Mouse (Mus musculus) neural tube, embryonic 14.5 days (tissue): ENCODE data around the gene Rhbdd1. TPM values are rescaled to one million over a fixed set of nuclear protein-coding genes. Genes with fewer than 3 reads are reported as not detected.

ENCODE experiments used
- ATAC-seq: fragments of 200-750 bp; cut with Nextera tagmentation; 2 replicates; pipeline ENCODE4 v1.8.0; 2017; ENCODE audit warnings: low read depth, mild to moderate bottlenecking, moderate TSS enrichment, moderate library complexity
- H3K27ac ChIP-seq: fragments of 300-500 bp; sonication (generic); 2 replicates; pipeline ENCODE4 v1.5.1; 2014; ENCODE audit warnings: low read depth, mild to moderate bottlenecking, control low read depth, low read length, moderate library complexity, mixed read lengths
- H3K27me3 ChIP-seq: fragments of 300-500 bp; sonication (generic); 2 replicates; pipeline ENCODE4 v1.6.1; 2014; ENCODE audit warnings: low read length; ENCODE audit not compliant: control insufficient read depth, insufficient read depth
- H3K36me3 ChIP-seq: fragments of 300-500 bp; sonication (generic); 2 replicates; pipeline ENCODE4 v1.6.1; 2014; ENCODE audit warnings: low read length, mixed read lengths; ENCODE audit not compliant: control insufficient read depth, insufficient read depth
- H3K4me1 ChIP-seq: fragments of 300-500 bp; sonication (generic); 2 replicates; pipeline ENCODE4 v1.6.1; 2014; ENCODE audit warnings: low read length; ENCODE audit not compliant: control insufficient read depth, insufficient read depth
- H3K4me2 ChIP-seq: fragments of 300-500 bp; sonication (generic); 2 replicates; pipeline ENCODE4 v1.6.1; 2014; ENCODE audit warnings: mild to moderate bottlenecking, low read depth, low read length, control low read depth
- H3K4me3 ChIP-seq: fragments of 300-500 bp; sonication (generic); 2 replicates; pipeline ENCODE4 v1.5.1; 2014; ENCODE audit warnings: low read depth, low read length, control low read depth, mixed read lengths
- H3K9ac ChIP-seq: fragments of 300-500 bp; sonication (generic); replicated peaks from 2 replicates; pipeline ENCODE4 v1.6.1; 2014; ENCODE audit warnings: low read depth, mild to moderate bottlenecking, control low read depth, low read length, mixed read lengths
- H3K9me3 ChIP-seq: fragments of 300-500 bp; sonication (generic); 2 replicates; pipeline ENCODE4 v1.6.1; 2016; ENCODE audit warnings: low read length; ENCODE audit not compliant: control insufficient read depth
- WGBS: fragments of 180-500 bp; shearing (Covaris S2); extraction: QIAGEN DNeasy Blood & Tissue Kit; methylation state at CpG from one replicate; pipeline ENCODE4 v1.1.7; 2014; 5-methylcytosine and 5-hydroxymethylcytosine counted together
- polyA plus RNA-seq: library from polyadenylated mRNA; unstranded; fragments of >200 nt; fragmentation: Nextera tagmentation; extraction: Ambion mirVana; gene quantifications from 2 replicates; pipeline ENCODE4 v1.2.1, GENCODE M21; 2014

The Rhbdd1 gene
- polyA plus RNA-seq, 1 experiment from 2014 or later, result 2.7 TPM

DNA sequence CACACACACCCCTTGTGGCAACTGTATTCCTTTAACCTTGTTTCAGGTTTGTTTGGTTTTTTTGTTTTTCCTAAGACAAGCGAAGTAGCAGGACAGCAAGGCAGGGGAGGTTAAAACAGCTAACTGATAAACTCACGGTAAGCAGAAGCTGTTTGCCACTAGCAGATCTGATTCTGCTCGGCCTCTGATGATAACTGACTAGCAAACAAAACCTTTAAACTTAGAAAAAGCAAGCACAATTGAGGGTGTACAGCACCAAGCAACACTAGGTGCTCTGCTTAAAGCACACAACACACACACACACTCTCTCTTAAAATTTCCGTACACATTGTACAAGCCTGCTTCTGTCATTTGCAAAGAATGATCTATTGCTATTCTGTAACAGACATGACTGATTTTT is 31.8 kb upstream of the Rhbdd1 start:
- no peak for ATAC-seq
- H3K4me1 ChIP-seq, result peaks cover 42% of the 10 kb centered on the region
- peak overlapping the region; percentile 93 for H3K27ac ChIP-seq
- peak overlapping the region; percentile 84 for H3K4me2 ChIP-seq
- H3K9me3 ChIP-seq, result no peaks in the 10 kb centered on the region
- WGBS, result 13% methylated on average over 4 of the region's 4 CpGs
- H3K36me3 ChIP-seq, result no peaks in the 10 kb centered on the region; the same call in 1 of the 2 replicates
- no peaks in the 10 kb centered on the region for H3K27me3 ChIP-seq
- H3K4me3 ChIP-seq, result peak overlapping the region; percentile 44
- peak overlapping the region; percentile 53 for H3K9ac ChIP-seq

DNA sequence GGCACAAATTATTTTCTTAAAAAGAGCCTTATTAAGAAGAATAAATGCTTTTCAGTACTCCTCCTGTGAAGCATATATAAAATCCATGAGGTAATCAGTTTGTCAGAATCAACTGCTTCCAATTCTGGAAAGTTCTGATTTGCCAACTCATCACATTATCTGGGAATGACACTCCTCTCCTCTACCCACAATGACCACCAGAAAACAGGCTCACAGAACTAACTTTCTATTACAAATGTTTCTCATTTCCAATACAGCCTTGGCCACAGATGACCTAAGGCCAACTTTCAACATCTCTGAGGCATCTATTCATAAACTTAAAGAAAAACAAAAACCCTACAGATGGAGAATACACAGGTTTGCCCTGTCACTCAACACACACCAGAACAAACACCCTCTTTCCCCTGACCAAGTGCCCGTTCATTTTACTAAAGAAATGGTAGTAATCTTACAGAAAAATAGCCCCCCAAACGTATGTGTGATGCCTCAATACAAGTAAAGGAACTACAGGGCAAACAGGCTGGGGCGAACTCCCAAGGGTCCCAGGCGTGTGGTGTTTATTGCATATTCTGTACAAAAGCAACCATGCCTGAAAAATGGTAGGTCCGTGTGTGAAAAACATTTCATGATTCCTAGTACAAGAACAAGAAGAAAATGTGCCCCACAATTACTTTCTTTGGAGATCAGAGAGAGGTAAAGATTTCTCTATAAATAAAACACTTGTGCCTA is 30.6 kb upstream of the Rhbdd1 start:
- H3K4me3 ChIP-seq, result peak overlapping the region; percentile 44
- no peaks in the 10 kb centered on the region; the same call in 1 of the 2 replicates for H3K36me3 ChIP-seq
- H3K27ac ChIP-seq, result peak overlapping the region; percentile 23; the same call in 1 of the 2 replicates
- H3K4me1 ChIP-seq, result peaks cover 44% of the 10 kb centered on the region
- peak overlapping the region; percentile 54; the same call in 1 of the 2 replicates for H3K9ac ChIP-seq
- H3K9me3 ChIP-seq, result no peaks in the 10 kb centered on the region
- H3K4me2 ChIP-seq, result peak overlapping the region; percentile 84
- no peaks in the 10 kb centered on the region for H3K27me3 ChIP-seq
- ATAC-seq, result no peak
- WGBS, result 5% methylated on average over 5 of the region's 5 CpGs

DNA sequence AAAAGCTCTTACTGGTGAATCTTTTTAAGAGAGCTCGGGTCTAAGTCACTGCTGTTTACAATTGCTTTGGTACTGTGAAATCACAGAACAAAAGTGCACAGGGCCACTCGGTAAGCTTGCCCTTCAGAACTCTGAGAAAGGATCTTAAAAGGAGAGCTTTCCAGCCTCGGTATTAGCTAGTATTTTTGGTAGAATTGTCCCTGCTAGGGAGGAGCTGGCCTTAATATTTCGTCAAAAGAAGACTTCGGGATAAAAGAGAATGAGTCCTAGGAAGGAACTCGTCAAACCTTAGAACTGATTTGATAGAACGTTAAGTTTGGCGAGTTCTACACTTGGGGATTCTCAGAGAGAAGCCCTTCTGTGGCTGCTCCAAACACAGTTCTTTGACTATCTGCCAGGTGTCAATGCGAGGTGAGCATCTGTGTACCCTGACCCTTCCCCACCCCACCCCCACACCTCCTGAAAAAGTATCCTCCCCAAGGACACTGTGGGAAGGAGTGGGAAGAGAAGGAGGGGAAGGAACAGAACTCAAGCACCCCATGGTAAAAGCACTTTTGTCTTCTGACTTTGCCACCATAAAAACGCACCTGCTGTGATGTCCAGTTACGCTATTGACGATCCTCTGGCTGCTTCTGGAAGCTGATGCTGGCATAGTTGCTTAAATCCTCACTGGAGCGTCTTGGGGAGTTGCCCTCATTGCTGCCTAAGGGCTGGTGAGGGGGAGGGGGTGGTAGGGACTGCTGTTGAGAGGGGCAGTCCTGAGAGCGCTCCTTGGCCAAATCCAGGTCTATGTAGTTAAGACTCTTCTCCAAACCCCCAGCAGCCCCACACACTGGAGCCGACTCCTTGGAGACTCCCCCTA is 29.8 kb upstream of the Rhbdd1 start:
- Histone ChIP-seq H3K4me1 (peaks cover 44% of the 10 kb centered on the region), H3K4me2 (peak overlapping the region; percentile 84), H3K9me3 (no peaks in the 10 kb centered on the region), H3K36me3 (no peaks in the 10 kb centered on the region; the same call in 1 of the 2 replicates), H3K9ac (peak overlapping the region; percentile 54), H3K27ac (peak overlapping the region; percentile 39), H3K4me3 (peak overlapping the region; percentile 44), H3K27me3 (no peaks in the 10 kb centered on the region)
- WGBS, result 6% methylated on average over 15 of the region's 15 CpGs
- ATAC-seq, result no peak

DNA sequence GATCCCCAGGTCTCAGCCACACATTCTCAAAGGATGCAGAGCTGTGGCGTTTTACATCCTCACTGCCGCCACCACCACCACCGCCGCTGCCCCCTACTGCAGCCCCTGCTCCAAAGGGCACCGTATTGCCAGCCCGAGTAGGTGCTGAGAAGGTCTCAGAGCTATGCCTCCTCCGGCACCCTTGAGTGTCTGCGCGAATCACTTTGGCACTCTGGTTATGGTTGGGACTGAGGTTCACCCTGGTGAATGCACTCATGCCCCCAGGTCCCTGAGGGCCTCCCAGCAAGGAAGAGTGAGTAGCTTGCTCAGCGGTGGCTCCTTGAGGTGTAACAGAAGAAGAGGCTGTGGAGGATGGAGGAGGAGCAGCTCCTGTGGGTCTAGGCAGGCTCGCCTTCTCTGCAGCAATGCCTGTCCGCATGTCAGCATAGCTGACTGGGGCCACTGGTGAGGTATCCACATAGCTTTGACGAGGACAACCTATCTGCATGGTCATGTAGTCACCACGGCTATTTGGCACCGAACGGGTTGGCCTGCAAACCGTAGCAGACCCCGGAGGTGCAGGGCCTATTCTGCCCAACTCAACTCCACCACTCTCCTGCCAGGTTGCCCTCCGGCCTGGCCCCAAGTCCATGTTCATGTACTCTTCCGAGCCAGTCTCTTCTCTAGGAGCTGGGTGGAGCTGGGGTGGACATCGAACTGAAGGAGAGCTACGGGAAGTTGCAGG is 29.0 kb upstream of the Rhbdd1 start:
- 58% methylated on average over 22 of the region's 22 CpGs for WGBS
- Histone ChIP-seq H3K9ac (peak overlapping the region; percentile 54), H3K36me3 (no peaks in the 10 kb centered on the region; the same call in 1 of the 2 replicates), H3K4me2 (peak overlapping the region; percentile 84), H3K4me1 (peaks cover 48% of the 10 kb centered on the region), H3K27me3 (no peaks in the 10 kb centered on the region), H3K9me3 (no peaks in the 10 kb centered on the region), H3K4me3 (peak overlapping the region; percentile 44), H3K27ac (peak overlapping the region; percentile 39)
- no peak for ATAC-seq

DNA sequence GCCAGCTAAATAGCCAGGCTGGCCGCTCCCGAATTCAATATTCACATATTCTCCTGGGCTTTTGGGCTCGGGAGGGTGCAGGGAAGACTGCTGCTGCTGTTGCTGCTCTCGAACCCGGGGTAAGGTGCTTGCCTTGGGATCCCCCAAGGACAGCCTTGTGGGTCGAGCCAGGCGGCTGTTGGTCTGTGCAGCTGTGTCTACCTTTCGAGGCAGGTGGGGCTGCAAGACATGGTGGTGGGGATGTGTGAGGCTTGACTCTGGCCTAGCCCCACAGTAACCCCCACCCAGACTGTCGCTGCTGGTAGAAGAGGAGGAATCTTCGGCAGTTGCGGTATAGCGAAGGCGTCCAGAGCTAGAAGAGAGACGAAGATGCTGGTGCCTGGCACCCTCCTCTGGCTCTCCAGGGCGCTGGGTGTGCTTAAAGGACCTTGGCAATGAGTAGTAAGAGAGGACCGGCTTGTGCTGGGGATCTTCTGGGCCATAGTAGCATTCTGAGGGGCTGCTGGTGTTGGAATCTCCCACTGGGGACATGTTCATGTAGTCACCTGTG is 28.4 kb upstream of the Rhbdd1 start:
- ATAC-seq, result no peak
- WGBS, result 92% methylated on average over 16 of the region's 16 CpGs

DNA sequence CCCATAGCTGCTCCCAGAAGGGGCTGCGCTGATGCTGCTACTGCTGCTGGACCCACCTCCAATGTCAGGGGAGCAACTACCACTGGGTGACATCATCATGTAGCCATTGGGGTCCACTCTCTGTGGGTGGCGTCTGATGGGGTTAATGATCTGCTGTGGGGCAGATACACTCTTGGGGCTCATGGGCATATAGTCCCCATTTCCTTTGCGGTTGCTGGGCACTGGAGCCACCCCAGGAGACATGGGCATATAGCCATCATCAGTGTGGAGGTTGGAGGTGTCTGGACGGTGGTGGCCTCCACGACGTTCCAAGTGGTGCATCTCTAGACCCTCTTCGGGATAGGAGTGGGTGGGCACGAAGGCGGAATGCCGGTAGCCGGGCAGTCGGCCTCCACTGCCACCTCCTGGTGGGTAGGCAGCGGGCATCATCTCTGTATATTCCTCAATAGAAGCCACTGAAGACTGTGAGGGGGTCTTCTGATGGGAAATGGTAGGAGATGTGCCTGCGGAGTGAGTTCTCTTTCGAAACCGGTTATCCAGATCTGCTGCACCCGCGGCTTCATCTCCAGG is 27.7 kb upstream of the Rhbdd1 start:
- no peak overlapping the region for H3K9ac ChIP-seq
- ATAC-seq, result no peak
- H3K4me3 ChIP-seq, result peak overlapping the region; percentile 44; the same call in 1 of the 2 replicates

More for the DNA sequence above, 28.4 kb upstream of the Rhbdd1 start:
- Histone ChIP-seq H3K27me3 (no peaks in the 10 kb centered on the region), H3K4me2 (peak overlapping the region; percentile 84), H3K4me1 (peaks cover 43% of the 10 kb centered on the region), H3K36me3 (no peaks in the 10 kb centered on the region; the same call in 1 of the 2 replicates), H3K27ac (no peak overlapping the region; the same call in 1 of the 2 replicates), H3K4me3 (peak overlapping the region; percentile 44), H3K9me3 (no peaks in the 10 kb centered on the region), H3K9ac (peak overlapping the region; percentile 54)

DNA sequence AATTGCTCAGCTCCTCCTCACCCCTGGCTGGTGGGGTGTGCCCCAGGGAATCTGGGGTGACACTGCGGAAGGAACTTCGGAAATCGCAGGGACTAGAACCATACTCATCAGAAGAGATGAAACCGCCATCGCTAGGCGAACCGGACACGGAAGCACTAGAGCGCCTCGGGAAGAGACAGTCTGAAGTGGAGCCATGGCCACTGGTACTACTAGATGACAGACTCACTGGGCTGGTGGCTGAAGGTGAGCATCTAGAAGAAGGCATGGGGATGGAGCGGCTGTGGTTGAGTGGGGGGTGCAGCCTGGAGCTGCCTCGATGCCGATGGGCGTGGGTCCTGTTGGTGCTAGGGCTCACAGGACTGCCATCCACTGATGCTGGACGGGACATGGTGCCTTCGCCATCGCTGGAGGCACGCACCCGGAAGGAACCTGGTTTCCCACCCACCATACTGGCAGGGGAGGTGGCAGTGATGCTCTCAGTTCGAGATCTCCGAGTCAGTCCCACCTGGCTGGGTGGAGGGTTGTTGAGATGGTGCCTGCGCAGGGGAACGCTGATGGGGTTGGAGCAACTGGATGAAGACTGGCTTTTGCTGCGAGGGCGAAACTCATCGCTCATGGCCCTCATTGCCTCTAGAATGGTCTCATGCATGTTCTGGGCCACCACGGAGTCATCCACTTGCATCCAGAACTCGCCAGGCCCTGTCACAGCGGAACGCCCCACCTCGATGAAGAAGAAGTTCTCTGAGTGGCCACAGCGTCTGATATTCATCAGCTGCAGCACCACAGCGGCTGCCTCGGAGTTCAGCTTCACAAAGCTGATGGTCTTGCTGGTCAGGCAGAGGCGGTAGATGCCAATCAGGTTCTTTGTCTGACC is 26.9 kb upstream of the Rhbdd1 start:
- Histone ChIP-seq H3K27ac (peak overlapping the region; percentile 96), H3K27me3 (no peaks in the 10 kb centered on the region), H3K36me3 (no peaks in the 10 kb centered on the region; the same call in 1 of the 2 replicates), H3K9me3 (no peaks in the 10 kb centered on the region), H3K4me3 (peak overlapping the region; percentile 72), H3K4me1 (peaks cover 40% of the 10 kb centered on the region), H3K9ac (peak overlapping the region; percentile 85), H3K4me2 (peak overlapping the region; percentile 84)
- ATAC-seq, result no peak
- WGBS, result 72% methylated on average over 35 of the region's 35 CpGs

More for the DNA sequence above, 27.7 kb upstream of the Rhbdd1 start:
- H3K27ac ChIP-seq, result no peak overlapping the region
- H3K4me2 ChIP-seq, result peak overlapping the region; percentile 84
- WGBS, result 94% methylated on average over 18 of the region's 18 CpGs
- H3K27me3 ChIP-seq, result no peaks in the 10 kb centered on the region
- no peaks in the 10 kb centered on the region for H3K9me3 ChIP-seq
- H3K36me3 ChIP-seq, result no peaks in the 10 kb centered on the region; the same call in 1 of the 2 replicates
- H3K4me1 ChIP-seq, result peaks cover 43% of the 10 kb centered on the region
